Mouse (Mus musculus) spleen, adult 2 months (tissue): ENCODE data around the gene Acan. TPM values are rescaled to one million over a fixed set of nuclear protein-coding genes. Genes with fewer than 3 reads are reported as not detected.

Experiments
- DNase-seq, 2 experiments: peaks; one replicate each; pipeline versions ENCODE4 v3.0.0 to v3.0.0-alpha.2; 2012 to 2021; ENCODE audit warnings: low spot score in 2 of 2, low read depth in 1 of 2
- H3K27ac ChIP-seq: fragments of 200-500 bp; 2 replicates; pipeline ENCODE4 v1.5.1; 2012; ENCODE audit warnings: low read length, inconsistent platforms; ENCODE audit not compliant: insufficient read depth
- H3K27me3 ChIP-seq: fragments of 200-500 bp; 2 replicates; pipeline ENCODE4 v1.6.1; 2012; ENCODE audit warnings: mild to moderate bottlenecking, moderate library complexity, low read length, inconsistent platforms; ENCODE audit not compliant: control insufficient read depth, insufficient read depth
- H3K36me3 ChIP-seq: fragments of 200-500 bp; 2 replicates; pipeline ENCODE4 v1.6.1; 2012; ENCODE audit warnings: mild to moderate bottlenecking, low read length, inconsistent platforms; ENCODE audit not compliant: control insufficient read depth, insufficient read depth
- H3K4me1 ChIP-seq: fragments of 200-500 bp; 2 replicates; pipeline ENCODE4 v1.6.1; 2011; ENCODE audit warnings: inconsistent platforms; ENCODE audit not compliant: control insufficient read depth, insufficient read depth, insufficient read length
- H3K4me3 ChIP-seq: fragments of 200-500 bp; 2 replicates; pipeline ENCODE4 v1.5.1; 2011; ENCODE audit warnings: mild to moderate bottlenecking, inconsistent platforms; ENCODE audit not compliant: insufficient read depth, insufficient read length; ENCODE audit errors: extremely low read depth
- CTCF ChIP-seq: fragments of 200-500 bp; IDR thresholded peaks from 2 replicates; pipeline ENCODE4 v1.5.1; 2011; ENCODE audit warnings: mild to moderate bottlenecking, inconsistent platforms; ENCODE audit not compliant: insufficient read depth, insufficient read length, insufficient replicate concordance; ENCODE audit errors: extremely low read depth
- POLR2A ChIP-seq: fragments of 200-500 bp; IDR thresholded peaks from 2 replicates; pipeline ENCODE4 v1.6.1; 2011; ENCODE audit warnings: low read depth, low read length, inconsistent platforms
- WGBS: fragments of 180-500 bp; shearing (Covaris S2); methylation state at CpG from one replicate; pipeline ENCODE4 v1.1.7; 2018; 5-methylcytosine and 5-hydroxymethylcytosine counted together
- polyA plus RNA-seq: library from polyadenylated mRNA; depleted of rRNA; stranded (reverse); fragments of >200 nt; gene quantifications from 2 replicates; pipeline ENCODE4 v1.2.3, GENCODE M21; 2012; rRNA removed

Gene Acan
- 0.02 TPM in 1 of 2 replicates, not detected in the other for polyA plus RNA-seq

- WGBS, result 3% methylated on average over 23 of the region's 23 CpGs
- Histone ChIP-seq H3K27ac (no peak within 1 kb of the TSS), H3K27me3 (peaks cover 7% of the 10 kb centered on the region), H3K36me3 (no peaks in the 10 kb centered on the region), H3K4me3 (no peak within 1 kb of the TSS), H3K4me1 (no peaks in the 10 kb centered on the region)
- no peak for TF ChIP-seq CTCF
- TF ChIP-seq POLR2A, result no peak
- no peak for DNase-seq
Measured at GRCm38 (mm10) chr7:79053383-79053889, at the start of gene Acan. TSS of gene Acan (plus strand) at chr7:79053483.

GRCm38 (mm10) chr7:79021293-79021905, 31.9 kb upstream of the Acan start:
- WGBS, result 87% methylated on average over 9 of the region's 9 CpGs

GRCm38 (mm10) chr7:79029138-79029537, 24.1 kb upstream of the Acan start:
- H3K4me3 ChIP-seq, result no peak overlapping the region
- 94% methylated on average over 3 of the region's 3 CpGs for WGBS
- H3K27ac ChIP-seq, result no peak overlapping the region
- H3K36me3 ChIP-seq, result no peaks in the 10 kb centered on the region
- DNase-seq, result no peak
- no peak for TF ChIP-seq CTCF
- H3K27me3 ChIP-seq, result no peaks in the 10 kb centered on the region
- no peaks in the 10 kb centered on the region for H3K4me1 ChIP-seq

More at GRCm38 (mm10) chr7:79021293-79021905, 31.9 kb upstream of the Acan start:
- Histone ChIP-seq H3K27ac (no peak overlapping the region), H3K4me3 (no peak overlapping the region), H3K4me1 (no peaks in the 10 kb centered on the region), H3K27me3 (no peaks in the 10 kb centered on the region), H3K36me3 (no peaks in the 10 kb centered on the region)
- TF ChIP-seq CTCF, result no peak
- no peak for TF ChIP-seq POLR2A
- no peak for DNase-seq

GRCm38 (mm10) chr7:79033745-79034144, 19.5 kb upstream of the Acan start:
- H3K27me3 ChIP-seq, result no peaks in the 10 kb centered on the region
- 71% methylated on average over 2 of the region's 2 CpGs for WGBS
- H3K4me1 ChIP-seq, result no peaks in the 10 kb centered on the region
- H3K27ac ChIP-seq, result no peak overlapping the region
- no peaks in the 10 kb centered on the region for H3K36me3 ChIP-seq
- TF ChIP-seq CTCF (no peak), POLR2A (no peak)
- H3K4me3 ChIP-seq, result no peak overlapping the region
- no peak for DNase-seq

- WGBS, result 89% methylated on average over 2 of the region's 2 CpGs
- H3K4me1 ChIP-seq, result no peaks in the 10 kb centered on the region
Measured at GRCm38 (mm10) chr7:79034521-79034920, 18.8 kb upstream of the Acan start.

GRCm38 (mm10) chr7:79052081-79052480, 1.2 kb upstream of the Acan start:
- 24% methylated on average over 5 of the region's 5 CpGs for WGBS
- no peaks in the 10 kb centered on the region for H3K4me1 ChIP-seq
- H3K4me3 ChIP-seq, result no peak overlapping the region
- peaks cover 7% of the 10 kb centered on the region for H3K27me3 ChIP-seq
- no peak for TF ChIP-seq POLR2A
- no peak for TF ChIP-seq CTCF
- DNase-seq, result no peak
- no peak overlapping the region for H3K27ac ChIP-seq
- H3K36me3 ChIP-seq, result no peaks in the 10 kb centered on the region

More at GRCm38 (mm10) chr7:79034521-79034920, 18.8 kb upstream of the Acan start:
- TF ChIP-seq POLR2A (no peak), CTCF (no peak)
- Histone ChIP-seq H3K27ac (no peak overlapping the region), H3K27me3 (no peaks in the 10 kb centered on the region), H3K36me3 (no peaks in the 10 kb centered on the region), H3K4me3 (no peak overlapping the region)
- no peak for DNase-seq
